ENCODE assay signal across 23 mouse cellular contexts in genomic region chr3:138078701-138079100, GRCm38 (mm10). TPM values are rescaled to one million over a fixed set of nuclear protein-coding genes. Genes with fewer than 3 reads are reported as not detected.
"Had no signal": no experiment of that assay in that cellular context is flagged by ENCODE, and none has a peak within 500 bp of the region (broad histone marks: within the 10 kb centered on the region; RNA-seq: fewer than 3 reads in every experiment).

No protein-coding gene starts in this region.

- H3K36me3 ChIP-seq: kidney, embryonic 15.5 days; liver, embryonic 12.5 days; liver, embryonic 15.5 days; midbrain, embryonic 10.5 days; midbrain, embryonic 13.5 days; neural tube, embryonic 13.5 days; stomach, embryonic 15.5 days had no signal

- H3K27ac ChIP-seq: kidney, embryonic 15.5 days; liver, embryonic 12.5 days; liver, embryonic 15.5 days; midbrain, embryonic 10.5 days; midbrain, embryonic 13.5 days; neural tube, embryonic 13.5 days; stomach, embryonic 15.5 days had no signal

- H3K4me2 ChIP-seq: kidney, embryonic 15.5 days; liver, embryonic 12.5 days; liver, embryonic 15.5 days; midbrain, embryonic 13.5 days; neural tube, embryonic 13.5 days; stomach, embryonic 15.5 days had no signal

- ATAC-seq: liver, embryonic 12.5 days; midbrain, embryonic 13.5 days; midbrain, embryonic 16.5 days had no signal

- H3K4me3 ChIP-seq: kidney, embryonic 15.5 days; liver, embryonic 12.5 days; liver, embryonic 15.5 days; megakaryocyte, embryonic 14.5 days; midbrain, embryonic 10.5 days; midbrain, embryonic 13.5 days; myocyte; neural tube, embryonic 13.5 days; stomach, embryonic 15.5 days had no signal

- DNase-seq: kidney, adult 11 months; kidney, adult 8-10 months; kidney, postnatal 10 days; kidney, postnatal 36 days; liver; lung, adult 18-20 months; right cerebral cortex, postnatal 25 days; spleen, adult 18-20 months; thymus, postnatal 25 days had no signal

- H3K9ac ChIP-seq: kidney, embryonic 15.5 days; liver, embryonic 12.5 days; liver, embryonic 15.5 days; midbrain, embryonic 13.5 days; neural tube, embryonic 13.5 days; stomach, embryonic 15.5 days had no signal

- H3K9me3 ChIP-seq: kidney, embryonic 15.5 days; liver, embryonic 12.5 days; liver, embryonic 15.5 days; megakaryocyte, embryonic 14.5 days; midbrain, embryonic 10.5 days; midbrain, embryonic 13.5 days; neural tube, embryonic 13.5 days; stomach, embryonic 15.5 days had no signal

- H3K4me1 ChIP-seq: kidney, embryonic 15.5 days; liver, embryonic 12.5 days; liver, embryonic 15.5 days; stomach, embryonic 15.5 days had no signal

- H3K27me3 ChIP-seq: kidney, embryonic 15.5 days; liver, embryonic 12.5 days; liver, embryonic 15.5 days; megakaryocyte, embryonic 14.5 days; midbrain, embryonic 13.5 days; neural tube, embryonic 13.5 days; stomach, embryonic 15.5 days had no signal

RNA-seq across cellular contexts. Expression of gene Gm5105, which starts 11.5 kb away (rescaled TPM):
- total RNA-seq: neutrophil, adult 5-6 weeks had no signal
- polyA plus RNA-seq: kidney, embryonic 15.5 days; limb, embryonic 11.5 days; liver, embryonic 12.5 days; midbrain, embryonic 10.5 days; midbrain, embryonic 13.5 days; stomach, embryonic 15.5 days; thymus, postnatal 0 days had no signal

RNA-seq across cellular contexts. Expression of gene 1110002E22Rik, which starts 13.8 kb away (rescaled TPM):
- total RNA-seq: monocyte, adult 5-6 weeks had no signal
